Mouse (Mus musculus): Measurements from ENCODE around the gene Rnase13. TPM values are rescaled to one million over a fixed set of nuclear protein-coding genes. Genes with fewer than 3 reads are reported as not detected.

Rnase13 gene
- polyA plus RNA-seq (2016; fragmentation: Nextera tagmentation; extraction: Ambion mirVana): not detected in 2 replicates

DNA sequence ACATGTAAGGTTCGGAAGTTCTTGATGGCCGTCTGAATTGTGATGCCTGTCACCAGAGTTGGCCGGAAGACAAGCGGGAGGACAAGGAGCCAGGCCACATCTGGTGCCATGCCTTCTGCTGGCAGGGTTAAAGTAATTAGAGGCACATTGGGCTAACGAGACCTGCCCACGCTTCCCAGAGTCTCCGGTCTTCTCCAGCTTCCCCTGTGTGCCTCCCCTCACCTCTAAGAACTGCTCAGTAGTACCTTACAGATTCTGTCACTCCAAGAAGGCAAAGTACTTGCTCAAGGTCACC is at the start of gene Rnase13:
Rnase13 (minus strand) TSS at position 203 of the 295 bp plus-strand sequence.
- Histone ChIP-seq H3K9ac (no peak within 1 kb of the TSS), H3K36me3 (no peaks in the 10 kb centered on the region), H3K4me3 (no peak within 1 kb of the TSS), H3K4me2 (replicated peaks) (no peak within 1 kb of the TSS), H3K27me3 (no peaks in the 10 kb centered on the region), H3K9me3 (replicated peaks) (no peaks in the 10 kb centered on the region), H3K4me1 (no peaks in the 10 kb centered on the region), H3K27ac (no peak within 1 kb of the TSS)
- no peak for ATAC-seq (ENCODE audit: low FRiP score)
- 89% methylated on average over 7 of the region's 7 CpGs for WGBS

DNA sequence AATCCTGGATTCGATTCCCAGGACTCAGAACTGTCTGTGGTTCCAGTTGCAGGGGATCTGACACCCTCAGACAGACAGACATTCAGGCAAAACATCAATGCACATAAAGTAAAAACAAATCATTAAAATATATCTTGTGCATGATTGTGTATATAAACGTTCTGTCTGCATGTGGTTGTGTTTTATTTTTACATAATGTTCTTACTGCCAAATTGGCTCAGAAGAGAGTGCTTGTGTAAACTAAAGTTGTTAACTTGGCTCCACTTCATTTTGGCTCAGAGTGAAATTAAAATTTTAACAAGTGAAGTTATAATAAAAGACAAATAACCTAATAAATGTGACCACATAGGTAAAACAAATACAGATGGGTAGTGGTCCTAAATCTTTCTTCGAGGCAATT is 44.8 kb upstream of the Rnase13 start:
- no peak overlapping the region for H3K9ac ChIP-seq
- H3K4me2 ChIP-seq (replicated peaks): no peak overlapping the region
- no peaks in the 10 kb centered on the region for H3K36me3 ChIP-seq
- no peak for ATAC-seq (ENCODE audit: low FRiP score)
- no peak overlapping the region for H3K4me3 ChIP-seq
- no peaks in the 10 kb centered on the region for H3K27me3 ChIP-seq
- 87% methylated on average over 3 of the region's 3 CpGs for WGBS
- H3K27ac ChIP-seq: no peak overlapping the region
- H3K9me3 ChIP-seq (replicated peaks): no peaks in the 10 kb centered on the region
- no peaks in the 10 kb centered on the region for H3K4me1 ChIP-seq

DNA sequence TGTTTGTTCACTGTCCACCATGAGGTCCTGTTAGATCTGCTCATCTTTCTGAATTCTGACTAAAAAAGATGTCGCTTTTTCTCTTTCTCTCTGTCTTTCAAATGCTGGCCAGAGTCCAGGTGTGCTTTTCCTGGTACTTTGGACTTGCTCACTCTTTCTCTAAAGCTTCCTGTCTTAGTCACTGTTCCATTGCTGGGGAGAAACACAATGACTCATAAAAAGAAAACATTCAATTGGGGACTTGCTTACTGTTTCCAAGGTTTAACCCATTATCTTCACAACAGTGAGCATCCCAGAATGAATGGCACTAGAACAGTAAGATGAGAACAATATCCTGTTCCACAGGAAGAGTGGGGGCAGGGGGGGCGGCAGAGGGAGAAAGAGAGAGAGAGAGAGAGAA is 37.7 kb upstream of the Rnase13 start:
- WGBS: 85% methylated on average over 2 of the region's 2 CpGs
- no peaks in the 10 kb centered on the region for H3K4me1 ChIP-seq
- ATAC-seq (ENCODE audit: low FRiP score): no peak
- no peak overlapping the region for H3K9ac ChIP-seq
- H3K27ac ChIP-seq: no peak overlapping the region
- no peaks in the 10 kb centered on the region for H3K36me3 ChIP-seq
- H3K4me3 ChIP-seq: no peak overlapping the region
- H3K27me3 ChIP-seq: no peaks in the 10 kb centered on the region
- H3K9me3 ChIP-seq (replicated peaks): peaks cover 4% of the 10 kb centered on the region; the same call in 1 of the 2 replicates
- no peak overlapping the region for H3K4me2 ChIP-seq (replicated peaks)

DNA sequence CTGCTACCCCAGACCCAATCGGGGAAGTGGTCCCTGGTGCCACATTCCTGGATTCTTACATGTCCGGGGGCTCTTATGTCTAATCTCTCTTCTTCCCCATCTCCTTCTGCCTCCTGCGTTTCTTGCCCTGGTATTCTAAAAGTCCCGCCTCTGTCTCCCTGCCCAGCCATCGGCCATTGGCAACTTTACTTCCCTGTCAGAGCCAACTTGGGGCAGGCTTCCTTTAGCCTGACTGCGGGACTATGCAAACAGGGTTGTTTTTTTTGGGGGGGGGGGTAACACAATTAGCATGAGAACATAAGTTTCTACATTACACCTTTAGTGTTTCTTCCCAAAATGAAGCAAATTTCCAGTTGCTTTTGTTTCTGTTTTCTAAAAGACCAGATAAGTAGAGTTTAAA is 20.8 kb upstream of the Rnase13 start:
- no peaks in the 10 kb centered on the region for H3K9me3 ChIP-seq (replicated peaks)
- WGBS: 88% methylated on average over 6 of the region's 6 CpGs
- no peaks in the 10 kb centered on the region for H3K36me3 ChIP-seq
- H3K9ac ChIP-seq: no peak overlapping the region
- no peak overlapping the region for H3K4me2 ChIP-seq (replicated peaks)
- peaks cover 6% of the 10 kb centered on the region for H3K4me1 ChIP-seq
- no peaks in the 10 kb centered on the region for H3K27me3 ChIP-seq
- no peak for ATAC-seq (ENCODE audit: low FRiP score)
- no peak overlapping the region for H3K4me3 ChIP-seq
- no peak overlapping the region for H3K27ac ChIP-seq

DNA sequence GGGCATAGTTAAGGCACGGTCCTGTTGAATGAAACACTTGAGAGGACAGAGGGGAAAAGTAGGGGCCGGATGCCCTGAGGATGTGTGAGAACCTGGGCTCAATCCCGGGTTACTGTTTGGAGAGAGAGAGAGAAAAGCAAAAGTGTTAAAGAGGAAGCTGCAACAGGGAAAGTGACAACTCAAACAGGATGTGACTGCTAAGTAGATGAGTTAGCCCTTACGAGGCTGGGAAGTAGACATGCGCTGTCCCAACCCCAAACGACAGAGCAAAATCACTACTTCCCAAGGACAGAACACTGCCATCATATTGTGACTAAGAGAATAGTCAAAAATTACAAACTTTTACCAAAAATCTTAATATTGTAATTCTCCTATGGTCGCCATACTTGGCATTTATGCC is 19.7 kb upstream of the Rnase13 start:
- no peaks in the 10 kb centered on the region for H3K36me3 ChIP-seq
- peaks cover 6% of the 10 kb centered on the region for H3K4me1 ChIP-seq
- no peak overlapping the region for H3K9ac ChIP-seq
- H3K27ac ChIP-seq: no peak overlapping the region
- no peak for ATAC-seq (ENCODE audit: low FRiP score)
- 65% methylated on average over 7 of the region's 7 CpGs for WGBS
- H3K27me3 ChIP-seq: no peaks in the 10 kb centered on the region
- no peaks in the 10 kb centered on the region for H3K9me3 ChIP-seq (replicated peaks)
- no peak overlapping the region for H3K4me2 ChIP-seq (replicated peaks)
- no peak overlapping the region for H3K4me3 ChIP-seq

DNA sequence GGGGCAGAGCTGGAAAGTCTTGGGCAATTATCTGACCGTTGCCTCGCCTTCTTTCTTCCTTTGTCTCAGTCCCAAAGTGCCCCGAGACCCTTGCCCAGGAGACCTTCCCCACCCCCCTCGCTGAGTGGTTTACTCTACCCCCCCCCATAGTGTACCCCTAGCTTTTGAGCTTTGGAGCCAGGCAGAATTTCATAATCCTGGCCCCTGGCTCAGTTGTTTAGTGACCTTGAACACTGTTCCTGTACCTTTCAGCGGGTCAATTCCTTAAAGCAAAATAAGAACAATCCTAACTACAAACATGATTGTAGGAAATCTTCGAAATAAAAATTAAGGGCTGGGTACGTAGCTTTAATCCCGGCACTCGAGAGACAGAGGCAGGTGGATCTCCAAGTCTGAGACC is 19.0 kb upstream of the Rnase13 start:
- Histone ChIP-seq H3K27me3 (no peaks in the 10 kb centered on the region), H3K4me2 (replicated peaks) (no peak overlapping the region), H3K9ac (no peak overlapping the region), H3K4me3 (no peak overlapping the region), H3K36me3 (no peaks in the 10 kb centered on the region), H3K9me3 (replicated peaks) (no peaks in the 10 kb centered on the region), H3K27ac (no peak overlapping the region), H3K4me1 (peaks cover 6% of the 10 kb centered on the region)
- WGBS: 56% methylated on average over 9 of the region's 9 CpGs
- no peak for ATAC-seq (ENCODE audit: low FRiP score)

DNA sequence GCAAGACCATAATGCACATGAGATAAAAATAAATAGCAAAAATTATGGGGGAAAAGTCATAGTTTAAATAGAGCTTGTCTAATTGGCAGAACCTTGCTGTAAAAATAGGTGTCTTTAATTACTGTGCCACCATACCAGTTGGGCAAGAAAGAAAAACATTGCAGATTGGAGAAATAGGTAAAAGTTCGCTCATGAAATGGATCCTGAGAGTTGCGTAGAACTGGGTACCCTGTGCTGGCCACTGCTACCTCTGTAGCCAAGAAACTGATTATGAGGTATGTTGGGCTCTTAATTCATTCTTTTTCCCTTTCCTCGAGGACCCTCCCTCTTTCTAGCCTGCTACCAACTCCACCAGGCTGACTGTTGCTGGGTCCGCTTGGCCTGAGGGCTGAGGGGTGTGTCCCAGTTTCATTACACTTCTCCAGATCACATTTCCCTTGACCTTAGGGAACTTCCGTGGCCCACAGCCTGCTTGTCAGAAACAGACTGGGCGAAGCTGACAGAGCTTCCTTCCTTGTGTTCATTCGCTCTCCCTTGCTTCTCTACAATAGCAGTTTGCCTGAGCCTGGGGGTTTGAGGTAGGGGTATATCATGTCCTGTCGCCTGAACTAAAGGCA is 18.5 kb upstream of the Rnase13 start:
- no peak overlapping the region for H3K9ac ChIP-seq
- no peak overlapping the region for H3K4me3 ChIP-seq
- 37% methylated on average over 8 of the region's 8 CpGs for WGBS
- H3K4me1 ChIP-seq: peaks cover 6% of the 10 kb centered on the region
- H3K4me2 ChIP-seq (replicated peaks): no peak overlapping the region
- H3K9me3 ChIP-seq (replicated peaks): no peaks in the 10 kb centered on the region
- H3K36me3 ChIP-seq: no peaks in the 10 kb centered on the region
- no peak for ATAC-seq (ENCODE audit: low FRiP score)
- no peak overlapping the region for H3K27ac ChIP-seq
- no peaks in the 10 kb centered on the region for H3K27me3 ChIP-seq

DNA sequence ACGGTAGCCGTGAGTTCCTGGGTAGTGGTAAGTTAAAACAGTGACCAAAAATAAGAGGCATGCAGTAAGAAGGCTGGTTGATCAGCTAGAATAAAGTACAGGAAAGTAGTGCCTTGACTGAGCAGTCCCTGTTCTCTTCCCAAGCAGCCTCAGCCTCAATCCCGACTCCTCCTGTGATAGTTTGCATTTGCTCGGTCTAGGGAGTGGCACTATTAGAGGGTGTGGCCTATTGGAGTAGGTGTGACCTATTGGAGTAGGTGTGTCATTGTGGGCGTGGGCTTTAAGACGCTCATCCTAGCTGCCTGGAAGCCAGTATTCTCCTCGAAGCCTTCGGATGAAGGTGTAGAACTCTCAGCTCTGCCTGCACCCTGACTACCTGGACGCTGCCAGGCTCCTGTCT is 16.4 kb upstream of the Rnase13 start:
- H3K9me3 ChIP-seq (replicated peaks): no peaks in the 10 kb centered on the region
- ATAC-seq (ENCODE audit: low FRiP score): no peak
- WGBS: 87% methylated on average over 9 of the region's 9 CpGs
- H3K36me3 ChIP-seq: no peaks in the 10 kb centered on the region
- no peak overlapping the region for H3K9ac ChIP-seq
- H3K4me2 ChIP-seq (replicated peaks): no peak overlapping the region
- H3K27me3 ChIP-seq: no peaks in the 10 kb centered on the region
- no peak overlapping the region for H3K4me3 ChIP-seq
- peaks cover 6% of the 10 kb centered on the region for H3K4me1 ChIP-seq
- H3K27ac ChIP-seq: no peak overlapping the region

DNA sequence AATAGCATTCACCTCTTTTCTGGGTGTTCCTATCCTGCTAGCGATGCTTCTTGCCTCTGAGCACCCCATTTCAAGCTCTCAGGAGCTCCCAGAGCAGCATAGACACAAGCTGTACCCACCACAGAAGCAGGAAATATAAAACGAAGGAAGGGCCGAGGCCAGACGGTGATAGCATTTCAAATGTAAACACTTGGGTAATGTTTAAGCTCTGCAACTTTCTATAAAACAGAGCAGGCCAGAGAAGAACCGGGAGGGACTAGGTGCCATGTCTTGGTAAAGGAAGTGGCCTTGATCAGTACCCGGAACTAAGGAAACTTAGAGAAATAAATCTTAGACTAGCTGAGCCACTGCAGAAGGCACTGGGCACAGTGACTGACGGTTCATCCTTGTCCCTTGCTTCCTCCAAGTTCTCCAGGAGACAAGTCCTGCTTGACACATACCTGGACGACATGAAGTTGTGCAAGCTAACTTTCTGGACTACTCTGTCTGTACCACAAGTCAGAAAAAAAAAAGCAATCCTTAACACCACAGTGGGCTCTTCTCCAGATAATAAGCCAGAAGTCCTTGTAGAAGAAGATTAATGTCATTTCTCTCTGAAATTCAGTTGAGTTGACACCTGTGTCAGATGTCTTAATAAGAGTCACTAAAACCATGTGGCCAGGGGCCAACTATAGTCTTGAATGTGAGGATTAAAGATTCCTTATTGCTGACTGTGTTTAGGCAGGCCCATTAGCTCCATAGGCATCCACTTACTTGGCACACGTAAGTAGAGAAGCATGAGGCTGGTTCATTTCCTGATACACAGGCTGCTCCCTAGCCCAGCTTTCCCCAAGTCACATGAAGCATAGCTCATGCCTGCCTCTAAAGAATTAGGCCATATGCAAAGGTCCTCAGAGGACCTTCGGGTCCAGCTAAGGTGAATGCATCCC is 9.8 kb upstream of the Rnase13 start:
- WGBS: 78% methylated on average over 10 of the region's 10 CpGs

DNA sequence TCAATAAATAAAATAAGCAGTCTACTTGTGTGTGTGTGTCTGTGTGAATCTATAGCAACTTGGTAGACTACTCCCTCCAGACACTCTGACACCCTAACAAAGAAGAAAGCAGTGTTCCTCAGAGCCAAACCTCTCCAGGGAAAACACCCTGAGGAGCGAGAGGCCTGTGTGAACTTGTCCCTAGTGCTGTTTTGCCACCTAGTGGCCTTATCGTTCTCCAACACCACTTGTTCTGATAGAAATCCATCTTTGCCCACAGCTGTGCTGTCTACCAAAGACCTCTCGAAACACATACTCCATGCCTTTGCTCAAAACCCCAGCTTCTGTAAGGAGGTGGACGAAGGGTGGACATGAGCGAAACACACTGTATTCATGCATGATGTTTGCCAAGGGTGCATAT is 8.3 kb upstream of the Rnase13 start:
- Histone ChIP-seq H3K9me3 (replicated peaks) (no peaks in the 10 kb centered on the region), H3K4me2 (replicated peaks) (no peak overlapping the region), H3K36me3 (no peaks in the 10 kb centered on the region), H3K4me3 (no peak overlapping the region), H3K4me1 (no peaks in the 10 kb centered on the region), H3K27ac (no peak overlapping the region), H3K9ac (no peak overlapping the region), H3K27me3 (no peaks in the 10 kb centered on the region)
- ATAC-seq (ENCODE audit: low FRiP score): peak; percentile 77
- 33% methylated on average over 5 of the region's 5 CpGs for WGBS

More for the DNA sequence above, 9.8 kb upstream of the Rnase13 start:
- no peak for ATAC-seq (ENCODE audit: low FRiP score)
- Histone ChIP-seq H3K9ac (no peak overlapping the region), H3K9me3 (replicated peaks) (no peaks in the 10 kb centered on the region), H3K27ac (no peak overlapping the region), H3K27me3 (no peaks in the 10 kb centered on the region), H3K36me3 (no peaks in the 10 kb centered on the region), H3K4me1 (no peaks in the 10 kb centered on the region), H3K4me3 (no peak overlapping the region), H3K4me2 (replicated peaks) (no peak overlapping the region)

DNA sequence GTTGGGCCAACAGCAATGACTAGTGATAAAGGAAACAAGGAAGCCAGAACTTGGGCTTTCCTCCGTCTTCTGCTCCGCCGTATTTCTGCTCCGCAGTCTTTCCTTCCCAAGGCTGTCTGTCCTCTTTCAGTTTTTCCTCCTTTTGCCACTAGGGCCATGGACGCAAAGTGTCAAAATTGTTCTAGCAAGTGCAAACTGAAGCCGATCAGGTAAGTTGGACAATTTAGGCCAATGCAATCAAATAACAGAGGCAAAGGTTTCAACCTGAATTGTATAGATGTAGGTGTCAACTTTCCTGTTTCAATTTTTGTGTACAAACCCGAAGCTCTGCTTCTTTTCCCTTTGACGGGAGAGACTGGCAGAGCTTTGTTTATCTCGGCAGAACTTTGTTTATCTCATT is 7.4 kb upstream of the Rnase13 start:
- no peaks in the 10 kb centered on the region for H3K27me3 ChIP-seq
- no peak overlapping the region for H3K27ac ChIP-seq
- H3K9ac ChIP-seq: no peak overlapping the region
- H3K36me3 ChIP-seq: no peaks in the 10 kb centered on the region
- H3K4me2 ChIP-seq (replicated peaks): no peak overlapping the region
- no peaks in the 10 kb centered on the region for H3K9me3 ChIP-seq (replicated peaks)
- no peak overlapping the region for H3K4me3 ChIP-seq
- H3K4me1 ChIP-seq: no peaks in the 10 kb centered on the region
- WGBS: 71% methylated on average over 9 of the region's 9 CpGs
- no peak for ATAC-seq (ENCODE audit: low FRiP score)

DNA sequence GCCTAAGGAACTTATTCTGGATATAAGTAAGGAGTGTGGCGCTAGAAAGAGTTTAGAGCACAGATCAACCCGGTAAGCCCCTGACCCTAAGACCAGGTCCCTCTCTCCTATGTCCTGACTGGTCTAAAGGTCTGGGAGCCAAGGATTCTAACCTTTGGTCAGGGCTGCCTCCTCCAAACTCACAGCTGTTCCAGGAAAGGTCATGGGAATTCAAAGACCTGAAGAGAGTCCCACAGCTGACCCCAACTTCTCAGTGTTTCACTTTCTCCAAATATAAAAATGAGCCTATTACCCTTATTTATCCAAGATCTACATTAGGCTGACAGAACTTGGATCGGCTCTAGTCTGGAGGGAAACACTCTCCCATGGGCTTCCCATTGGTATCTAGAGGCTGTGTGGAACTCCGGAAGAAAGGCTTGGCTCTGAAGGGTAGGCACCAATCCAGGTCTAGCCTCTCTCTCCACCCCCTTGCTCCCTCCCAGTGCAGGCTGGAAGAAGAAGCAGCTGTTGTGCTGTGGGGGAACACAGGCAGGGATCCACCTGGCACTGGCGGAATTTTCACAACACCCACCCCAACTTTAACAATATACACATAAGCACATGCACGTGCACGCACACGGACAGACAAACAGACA is 6.9 kb upstream of the Rnase13 start:
- Histone ChIP-seq H3K9ac (no peak overlapping the region), H3K36me3 (no peaks in the 10 kb centered on the region), H3K4me1 (no peaks in the 10 kb centered on the region), H3K27ac (no peak overlapping the region), H3K4me3 (no peak overlapping the region), H3K9me3 (replicated peaks) (no peaks in the 10 kb centered on the region), H3K27me3 (no peaks in the 10 kb centered on the region), H3K4me2 (replicated peaks) (no peak overlapping the region)
- no peak for ATAC-seq (ENCODE audit: low FRiP score)
- 86% methylated on average over 8 of the region's 8 CpGs for WGBS
